In genomic region chr17:4968878-4969277, GRCm38 (mm10) we compare ENCODE assay signal across 20 mouse cellular contexts.
"Had no signal": no experiment of that assay in that cellular context is flagged by ENCODE, and none has a peak within 500 bp of the region (broad histone marks: within the 10 kb centered on the region; RNA-seq: fewer than 3 reads in every experiment).

No protein-coding gene starts in this region.

- H3K9me3 ChIP-seq: lung, embryonic 15.5 days; megakaryocyte, embryonic 14.5 days; midbrain, embryonic 13.5 days; midbrain, embryonic 15.5 days; neural tube, embryonic 13.5 days; neural tube, embryonic 15.5 days had no signal

- H3K9ac ChIP-seq: lung, embryonic 15.5 days; midbrain, embryonic 13.5 days; midbrain, embryonic 15.5 days; neural tube, embryonic 13.5 days; neural tube, embryonic 15.5 days had no signal

- H3K4me1 ChIP-seq: lung, embryonic 15.5 days; midbrain, embryonic 13.5 days; midbrain, embryonic 15.5 days; neural tube, embryonic 13.5 days; neural tube, embryonic 15.5 days had no signal

- H3K27ac ChIP-seq: lung, embryonic 15.5 days; macrophage; midbrain, embryonic 13.5 days; midbrain, embryonic 15.5 days; neural tube, embryonic 13.5 days; neural tube, embryonic 15.5 days had no signal

- H3K36me3 ChIP-seq: lung, embryonic 15.5 days; midbrain, embryonic 13.5 days; midbrain, embryonic 15.5 days; neural tube, embryonic 13.5 days; neural tube, embryonic 15.5 days had no signal

- H3K27me3 ChIP-seq: lung, embryonic 15.5 days; midbrain, embryonic 13.5 days; midbrain, embryonic 15.5 days; neural tube, embryonic 13.5 days; neural tube, embryonic 15.5 days had no signal

- DNase-seq: lung, adult 18-20 months; lung, postnatal 14 days; lung, postnatal 36 days; retina, postnatal 1 day; right cerebral cortex, adult 18-20 months; right cerebral cortex, postnatal 25 days; right cerebral cortex, postnatal 4 days; spleen, adult 18-20 months; thymus, adult 18-20 months; thymus, postnatal 14 days; thymus, postnatal 36 days had no signal

- ATAC-seq: lung, postnatal 0 days; midbrain, embryonic 13.5 days; midbrain, embryonic 15.5 days had no signal

- H3K4me3 ChIP-seq: lung, embryonic 15.5 days; megakaryocyte, embryonic 14.5 days; midbrain, embryonic 13.5 days; midbrain, embryonic 15.5 days; neural tube, embryonic 13.5 days; neural tube, embryonic 15.5 days had no signal

- H3K4me2 ChIP-seq: lung, embryonic 15.5 days; midbrain, embryonic 11.5 days; midbrain, embryonic 13.5 days; midbrain, embryonic 15.5 days; neural tube, embryonic 13.5 days; neural tube, embryonic 15.5 days had no signal
